Mouse (Mus musculus): ENCODE data around the gene Nrip2. TPM values are rescaled to one million over a fixed set of nuclear protein-coding genes. Genes with fewer than 3 reads are reported as not detected.

The Nrip2 gene
- polyA plus RNA-seq, 2 experiments: 0.70 to 1.5 TPM

- H3K4me1 ChIP-seq (replicated peaks; ENCODE audit: control insufficient read depth in 2 of 2, insufficient read depth in 2 of 2, low read length in 1 of 2): peaks cover 11 to 20% of the 10 kb centered on the region in 2 experiments
These were observed 65.9 kb downstream of the Nrip2 start for GRCm38 (mm10) chr6:128464996-128465395.

More at GRCm38 (mm10) chr6:128464996-128465395, 65.9 kb downstream of the Nrip2 start:
- TF ChIP-seq CTCF (IDR thresholded peaks at IDR 0.05; ENCODE audit: low read depth) (no peak), EP300 (IDR thresholded peaks at IDR 0.05; ENCODE audit: low read depth) (no peak)
- ATAC-seq (ENCODE audit: insufficient read depth) (no peak), DNase-seq (ENCODE audit: low read depth in 3 of 3, low spot score in 3 of 3) (no peak)
- Histone ChIP-seq H3K36me3 (replicated peaks; ENCODE audit: control insufficient read depth, insufficient read depth, low read depth) (no peaks in the 10 kb centered on the region), H3K27ac (no peak overlapping the region), H3K27me3 (ENCODE audit: control insufficient read depth, insufficient read depth, low read length) (no peaks in the 10 kb centered on the region), H3K4me2 (ENCODE audit: low read depth) (no peak overlapping the region), H3K4me3 (ENCODE audit: insufficient read depth in 1 of 2, low read depth in 2 of 2, low read length in 2 of 2) (no peak overlapping the region), H3K9me3 (ENCODE audit: control insufficient read depth, low read length) (no peaks in the 10 kb centered on the region), H3K9ac (replicated peaks) (no peak overlapping the region)
- WGBS (ENCODE audit: insufficient replicate concordance): 58% methylated on average over 4 of the region's 4 CpGs

Other genes starting within 250 kb of the Nrip2 start
- 0.21 and 0.30 TPM in 2 replicates for gene Tead4, start 98.5 kb upstream of the Nrip2 start, polyA plus RNA-seq (2012; rRNA removed)
- gene Tead4, start 98.5 kb upstream of the Nrip2 start, polyA plus RNA-seq (2014; fragmentation: Nextera tagmentation; extraction: Ambion mirVana): 0.18 and 0.34 TPM in 2 replicates
- gene Tulp3, start 43.4 kb upstream of the Nrip2 start, polyA plus RNA-seq (2012; rRNA removed): 2.2 and 2.9 TPM in 2 replicates
- gene Tulp3, start 43.4 kb upstream of the Nrip2 start, polyA plus RNA-seq (2014; fragmentation: Nextera tagmentation; extraction: Ambion mirVana): 1.8 TPM in 2 replicates
- gene Rhno1, start 36.4 kb upstream of the Nrip2 start, polyA plus RNA-seq (2012; rRNA removed): 15.3 and 19.0 TPM in 2 replicates
- 45.1 and 51.4 TPM in 2 replicates for gene Rhno1, start 36.4 kb upstream of the Nrip2 start, polyA plus RNA-seq (2014; fragmentation: Nextera tagmentation; extraction: Ambion mirVana)
- gene Foxm1, start 36.3 kb upstream of the Nrip2 start, polyA plus RNA-seq (2012; rRNA removed): 25.2 and 25.5 TPM in 2 replicates
- 12.0 and 12.2 TPM in 2 replicates for gene Foxm1, start 36.3 kb upstream of the Nrip2 start, polyA plus RNA-seq (2014; fragmentation: Nextera tagmentation; extraction: Ambion mirVana)
- 0.07 and 0.08 TPM in 2 replicates for gene Tex52, start 23.8 kb upstream of the Nrip2 start, polyA plus RNA-seq (2012; rRNA removed)
- gene Tex52, start 23.8 kb upstream of the Nrip2 start, polyA plus RNA-seq (2014; fragmentation: Nextera tagmentation; extraction: Ambion mirVana): not detected in 2 replicates
- not detected in 2 replicates for gene Gm44596, start 23.8 kb upstream of the Nrip2 start, polyA plus RNA-seq (2012; rRNA removed)
- gene Gm44596, start 23.8 kb upstream of the Nrip2 start, polyA plus RNA-seq (2014; fragmentation: Nextera tagmentation; extraction: Ambion mirVana): not detected in 2 replicates
- 9.4 and 9.8 TPM in 2 replicates for gene Itfg2, start 25.6 kb downstream of the Nrip2 start, polyA plus RNA-seq (2012; rRNA removed)
- gene Itfg2, start 25.6 kb downstream of the Nrip2 start, polyA plus RNA-seq (2014; fragmentation: Nextera tagmentation; extraction: Ambion mirVana): 8.7 and 11.9 TPM in 2 replicates
- gene Fkbp4, start 39.4 kb downstream of the Nrip2 start, polyA plus RNA-seq (2012; rRNA removed): 86.7 and 121 TPM in 2 replicates
- 158 and 179 TPM in 2 replicates for gene Fkbp4, start 39.4 kb downstream of the Nrip2 start, polyA plus RNA-seq (2014; fragmentation: Nextera tagmentation; extraction: Ambion mirVana)
- gene Pzp, start 127.4 kb downstream of the Nrip2 start, polyA plus RNA-seq (2012; rRNA removed): 119 and 187 TPM in 2 replicates
- 201 and 204 TPM in 2 replicates for gene Pzp, start 127.4 kb downstream of the Nrip2 start, polyA plus RNA-seq (2014; fragmentation: Nextera tagmentation; extraction: Ambion mirVana)
- 4.0 and 7.9 TPM in 2 replicates for gene A2ml1, start 182.3 kb downstream of the Nrip2 start, polyA plus RNA-seq (2012; rRNA removed)
- gene A2ml1, start 182.3 kb downstream of the Nrip2 start, polyA plus RNA-seq (2014; fragmentation: Nextera tagmentation; extraction: Ambion mirVana): 12.7 and 13.1 TPM in 2 replicates
- 0.03 and 0.11 TPM in 2 replicates for gene Klrb1a, start 224.2 kb downstream of the Nrip2 start, polyA plus RNA-seq (2012; rRNA removed)
- 0.14 and 0.55 TPM in 2 replicates for gene Klrb1a, start 224.2 kb downstream of the Nrip2 start, polyA plus RNA-seq (2014; fragmentation: Nextera tagmentation; extraction: Ambion mirVana)